Mouse (Mus musculus) activated CD4-positive, CD25-positive, alpha-beta regulatory T cell, adult 4 months (primary cell): ENCODE measurements around the gene Skint5. TPM values are rescaled to one million over a fixed set of nuclear protein-coding genes. Genes with fewer than 3 reads are reported as not detected.
"Not testable (repeated sequence)": the region's sequence is repeated elsewhere in the genome, so short reads cannot be mapped to it uniquely, and the experiment has no call there.

Experiments
- ATAC-seq: one replicate; pipeline ENCODE4 v1.8.0; 2017
- polyA plus RNA-seq, 2 experiments: library from polyadenylated mRNA; unstranded; fragments of 100-300 nt; shearing (Covaris generic); gene quantifications; one replicate each; pipeline ENCODE4 v1.2.1; 2017

Skint5 gene
- not detected for polyA plus RNA-seq

DNA sequence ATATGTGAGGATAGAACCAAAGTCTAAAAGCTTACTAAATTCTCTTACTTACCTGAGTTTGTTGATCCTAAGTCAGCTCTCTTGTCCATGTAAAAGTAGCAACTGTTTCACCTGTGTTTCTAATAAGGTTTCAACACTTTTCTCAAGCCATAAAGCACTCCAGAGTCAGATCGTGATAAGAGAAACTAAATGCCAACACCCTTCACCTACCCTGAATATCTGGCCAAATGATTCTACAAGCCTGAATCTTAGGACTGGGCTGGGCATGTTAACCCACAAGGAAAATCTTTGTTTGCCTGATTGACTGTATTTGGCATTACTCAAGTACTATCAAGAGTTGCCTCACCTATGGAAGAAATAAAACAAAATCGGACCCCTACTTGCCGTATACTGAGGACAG lies at the start of gene Skint5:
Gene Skint5 (minus strand): TSS at position 101 of the 400 bp plus-strand sequence.
- ATAC-seq: no peak

DNA sequence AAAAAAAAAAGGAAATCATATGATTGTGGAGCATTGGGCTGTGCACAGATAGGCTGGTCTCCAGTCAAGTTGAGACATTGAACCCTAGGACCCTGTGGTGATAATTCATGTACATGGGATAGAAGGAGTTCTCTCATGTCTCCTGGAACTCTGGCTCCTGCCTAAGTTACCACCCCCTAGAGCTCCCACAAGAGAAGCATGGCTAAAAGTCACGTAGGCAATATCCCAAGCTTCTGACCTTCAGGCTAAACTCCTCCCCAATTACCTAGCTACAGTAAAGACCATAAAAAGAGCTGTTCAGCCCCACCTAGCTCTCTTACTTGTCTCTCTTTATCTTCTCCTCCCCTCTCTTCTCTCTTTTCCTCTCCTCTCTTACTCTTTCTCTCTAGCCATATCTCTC lies 42.0 kb downstream of the Skint5 start:
- ATAC-seq: no peak

DNA sequence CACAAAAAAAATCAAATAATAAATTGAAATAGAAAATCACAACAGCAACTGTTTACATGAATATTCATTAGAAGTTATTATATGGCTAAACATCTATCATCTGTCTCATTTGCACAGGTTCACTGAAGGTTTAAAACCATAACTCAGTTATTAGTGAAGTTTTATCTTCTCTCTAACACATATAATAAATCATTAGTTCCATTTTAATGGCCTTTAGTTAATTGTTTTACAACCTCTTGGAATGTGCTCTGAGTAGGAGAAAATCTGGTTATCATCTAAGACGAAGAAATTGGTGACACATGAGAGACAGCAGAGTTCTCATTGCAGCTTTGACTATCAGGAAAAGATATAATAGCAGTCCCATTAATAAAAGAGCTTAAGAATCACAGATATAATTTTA lies 235.1 kb downstream of the Skint5 start:
- no peak for ATAC-seq

DNA sequence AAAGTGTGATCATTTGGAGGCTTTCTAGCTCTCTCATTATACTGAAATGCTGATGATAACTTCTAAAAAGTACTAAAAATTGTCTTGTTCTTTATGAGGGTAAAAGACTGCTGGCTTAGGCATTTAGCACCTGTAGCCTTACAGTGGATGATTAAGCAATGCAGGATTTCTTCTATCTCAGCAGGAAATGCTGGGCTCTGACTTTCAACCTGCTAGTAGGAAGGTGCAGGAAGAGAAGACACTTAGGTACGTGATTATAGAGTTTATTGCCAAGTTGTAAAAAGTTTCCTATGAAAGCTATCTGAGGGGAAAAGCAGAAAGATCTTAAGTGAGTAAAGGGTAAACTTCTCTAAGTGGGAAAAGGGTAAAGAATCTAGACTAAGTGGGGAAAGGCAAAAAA lies 235.6 kb downstream of the Skint5 start:
- no peak for ATAC-seq

DNA sequence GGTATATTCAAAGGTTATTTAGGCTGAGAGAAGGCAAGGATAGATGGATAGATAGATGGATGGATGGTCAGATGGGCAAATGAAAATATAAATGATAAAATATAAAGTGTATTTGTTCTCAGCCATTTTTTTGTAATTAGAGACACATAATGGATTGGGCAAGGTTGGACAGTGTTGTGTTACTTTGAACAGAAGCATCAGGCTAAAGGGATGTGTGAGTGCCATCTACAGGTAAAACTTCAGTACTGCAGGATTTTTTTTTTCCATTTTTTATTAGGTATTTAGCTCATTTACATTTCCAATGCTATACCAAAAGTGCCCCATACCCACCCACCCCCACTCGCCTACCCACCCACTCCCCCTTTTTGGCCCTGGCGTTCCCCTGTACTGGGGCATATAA lies 551.1 kb downstream of the Skint5 start:
- not testable (repeated sequence) for ATAC-seq

Other genes with a start within 250 kb of the Skint5 start
- not detected for gene Skint11, start 163.9 kb upstream of the Skint5 start, polyA plus RNA-seq